In the genomic region with DNA sequence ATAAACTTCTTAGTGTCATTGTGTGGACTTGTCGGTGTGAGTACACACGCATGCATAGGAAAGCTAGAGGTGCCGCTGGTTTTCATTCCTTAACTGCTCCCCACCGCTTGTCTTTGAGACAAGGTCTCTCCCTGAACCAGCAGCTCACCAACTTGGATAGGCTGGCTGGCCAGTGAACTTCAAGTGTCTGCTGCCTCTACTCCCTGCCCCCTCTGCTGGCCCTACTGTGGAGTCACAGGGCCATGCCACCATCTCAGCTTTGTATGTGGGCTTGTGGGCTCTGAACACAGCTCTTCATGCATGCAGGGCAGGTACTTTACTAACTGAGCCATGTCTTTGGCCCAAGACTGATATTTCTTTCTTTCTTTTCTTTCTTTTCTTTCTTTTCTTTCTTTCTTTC, we compare ENCODE assay signal across 15 mouse cellular contexts. TPM values are rescaled to one million over a fixed set of nuclear protein-coding genes. Genes with fewer than 3 reads are reported as not detected.
DNase-seq lines count a peak whose midpoint lies in the region; ATAC-seq and TF ChIP-seq lines count a peak whose summit lies in the region.
"Had no signal": no experiment of that assay in that cellular context is flagged by ENCODE, and none has a peak within 500 bp of the region (broad histone marks: within the 10 kb centered on the region; RNA-seq: fewer than 3 reads in every experiment).

No protein-coding gene starts in this region.

- no peak for TF ChIP-seq EP300 in stomach, postnatal 0 days (optimal IDR thresholded peaks at IDR 0.05)

- peak; percentile 44 for TF ChIP-seq CTCF in stomach, postnatal 0 days (IDR thresholded peaks at IDR 0.05; ENCODE audit: low read depth)

- H3K27ac ChIP-seq in stomach, postnatal 0 days (replicated peaks): no peak overlapping the region
- H3K27ac ChIP-seq: limb, embryonic 15.5 days had no signal

- no peak overlapping the region for H3K9ac ChIP-seq in stomach, postnatal 0 days (ENCODE audit: low read length)
- H3K9ac ChIP-seq: limb, embryonic 15.5 days had no signal

- no peaks in the 10 kb centered on the region for H3K27me3 ChIP-seq in stomach, postnatal 0 days (ENCODE audit: control insufficient read depth, insufficient read depth, low read length)
- H3K27me3 ChIP-seq: limb, embryonic 15.5 days had no signal

- H3K4me2 ChIP-seq in stomach, postnatal 0 days (replicated peaks; ENCODE audit: low read depth): no peak overlapping the region
- H3K4me2 ChIP-seq: limb, embryonic 15.5 days had no signal

- H3K4me3 ChIP-seq in stomach, postnatal 0 days (ENCODE audit: low read depth, low read length): no peak overlapping the region
- H3K4me3 ChIP-seq: limb, embryonic 15.5 days had no signal

- ATAC-seq in stomach, postnatal 0 days (ENCODE audit: low FRiP score, low TSS enrichment): no peak
- no peak for ATAC-seq in frontal cortex, adult (ENCODE audit: low TSS enrichment)
- ATAC-seq: forebrain, embryonic 14.5 days had no signal

- no peaks in the 10 kb centered on the region for H3K36me3 ChIP-seq in stomach, postnatal 0 days (ENCODE audit: control insufficient read depth, insufficient read depth, low read length)
- H3K36me3 ChIP-seq: limb, embryonic 15.5 days had no signal

- DNase-seq in heart, adult 11 months: peak; percentile 69
- DNase-seq in heart, adult 9 months (ENCODE audit: low spot score in 2 of 2): no peak
- peak; percentile 15 for DNase-seq in thymus, postnatal 0 days (ENCODE audit: low spot score)
- no peak for DNase-seq in thymus, postnatal 25 days
- DNase-seq in induced T-regulatory cell, adult 2 months (ENCODE audit: low read depth): peak; percentile 13
- no peak for DNase-seq in stomach, postnatal 0 days (ENCODE audit: low spot score)
- DNase-seq in cerebellum, adult 11-12 months: no peak
- DNase-seq: cerebellum, postnatal 14 days; gastrocnemius, postnatal 36 days; layer of hippocampus, postnatal 36 days had no signal

- 97% methylated on average over 4 of the region's 4 CpGs for WGBS in stomach, postnatal 0 days

- H3K4me1 ChIP-seq in stomach, postnatal 0 days (replicated peaks; ENCODE audit: control insufficient read depth, insufficient read depth): no peaks in the 10 kb centered on the region
- H3K4me1 ChIP-seq: limb, embryonic 15.5 days had no signal

- no peaks in the 10 kb centered on the region for H3K9me3 ChIP-seq in stomach, postnatal 0 days (ENCODE audit: control insufficient read depth, low read length)
- H3K9me3 ChIP-seq: limb, embryonic 15.5 days had no signal

RNA-seq across cellular contexts. Expression of gene Galntl5, which starts 2.0 kb away (rescaled TPM):
- polyA plus RNA-seq in thymus, postnatal 0 days (2015; fragmentation: Nextera tagmentation; extraction: Ambion mirVana): not detected in 2 replicates
- polyA plus RNA-seq in stomach, postnatal 0 days (2015; fragmentation: Nextera tagmentation; extraction: Ambion mirVana): not detected in 2 replicates
- polyA plus RNA-seq: embryonic facial prominence, embryonic 14.5 days; forebrain, embryonic 14.5 days; heart, embryonic 16.5 days; limb, embryonic 15.5 days had no signal

RNA-seq across cellular contexts. Expression of gene Galnt11, which starts 42.4 kb away (rescaled TPM):
- polyA plus RNA-seq in thymus, postnatal 0 days (2015; fragmentation: Nextera tagmentation; extraction: Ambion mirVana): 20.2 and 21.2 TPM in 2 replicates
- polyA plus RNA-seq in stomach, postnatal 0 days (2015; fragmentation: Nextera tagmentation; extraction: Ambion mirVana): 24.2 and 24.7 TPM in 2 replicates

RNA-seq across cellular contexts. Expression of gene E130116L18Rik, which starts 43.7 kb away (rescaled TPM):
- 0.64 and 1.5 TPM in 2 replicates for polyA plus RNA-seq in thymus, postnatal 0 days (2015; fragmentation: Nextera tagmentation; extraction: Ambion mirVana)
- 1.5 TPM in 1 of 2 replicates, not detected in the other for polyA plus RNA-seq in stomach, postnatal 0 days (2015; fragmentation: Nextera tagmentation; extraction: Ambion mirVana)
- polyA plus RNA-seq: embryonic facial prominence, embryonic 14.5 days; forebrain, embryonic 14.5 days; heart, embryonic 16.5 days; limb, embryonic 15.5 days had no signal

Comparison
In these comparisons a context has a peak if more than half of its experiments do, and no peak if none do; other contexts are left out.
1. DNase-seq: peak in heart, adult 11 months (single experiment), thymus, postnatal 0 days (single experiment) and induced T-regulatory cell, adult 2 months (single experiment); none in heart, adult 9 months (0 of 2), thymus, postnatal 25 days (single experiment), stomach, postnatal 0 days (single experiment) and cerebellum, adult 11-12 months (single experiment).